Mouse (Mus musculus) liver, embryonic 16.5 days (tissue): Measurements from ENCODE around the gene Rnaset2b. TPM values are rescaled to one million over a fixed set of nuclear protein-coding genes. Genes with fewer than 3 reads are reported as not detected.
A peak's percentile ranks its signal among the peaks of the same experiment; 100 is the strongest.
"Not testable (repeated sequence)": the region's sequence is repeated elsewhere in the genome, so short reads cannot be mapped to it uniquely, and the experiment has no call there.

Experiments
- ATAC-seq: fragments of 200-750 bp; cut with Nextera tagmentation; 2 replicates; pipeline ENCODE4 v1.8.0; 2017; ENCODE audit warnings: low read depth, mild to moderate bottlenecking, moderate number of reproducible peaks, moderate library complexity
- H3K27ac ChIP-seq: fragments of 300-500 bp; sonication (generic); 2 replicates; pipeline ENCODE4 v1.5.1; 2014; ENCODE audit warnings: mild to moderate bottlenecking, low read length
- H3K27me3 ChIP-seq: fragments of 300-500 bp; sonication (generic); 2 replicates; pipeline ENCODE4 v1.6.1; 2014; ENCODE audit warnings: low read depth, low read length, mixed read lengths; ENCODE audit not compliant: control insufficient read depth, insufficient read depth
- H3K36me3 ChIP-seq: fragments of 300-500 bp; sonication (generic); 2 replicates; pipeline ENCODE4 v1.6.1; 2014; ENCODE audit warnings: mild to moderate bottlenecking; ENCODE audit not compliant: control insufficient read depth, insufficient read depth
- H3K4me1 ChIP-seq: fragments of 300-500 bp; sonication (generic); 2 replicates; pipeline ENCODE4 v1.6.1; 2014; ENCODE audit warnings: low read depth, low read length, mixed read lengths; ENCODE audit not compliant: control insufficient read depth
- H3K4me2 ChIP-seq: fragments of 300-500 bp; sonication (generic); 2 replicates; pipeline ENCODE4 v1.6.1; 2014; ENCODE audit warnings: low read depth, low read length, mixed read lengths
- H3K4me3 ChIP-seq: fragments of 300-500 bp; sonication (generic); 2 replicates; pipeline ENCODE4 v1.5.1; 2014; ENCODE audit warnings: low read depth, mild to moderate bottlenecking, low read length
- H3K9ac ChIP-seq: fragments of 300-500 bp; sonication (generic); 2 replicates; pipeline ENCODE4 v1.6.1; 2014; ENCODE audit warnings: low read depth, low read length
- H3K9me3 ChIP-seq: fragments of 300-500 bp; sonication (generic); replicated peaks from 2 replicates; pipeline ENCODE4 v1.6.1; 2016; ENCODE audit warnings: low read length; ENCODE audit not compliant: control insufficient read depth
- WGBS: fragments of 180-500 bp; shearing (Covaris S2); extraction: QIAGEN DNeasy Blood & Tissue Kit; methylation state at CpG from one replicate; pipeline ENCODE4 v1.1.7; 2014; ENCODE audit not compliant: insufficient replicate concordance; 5-methylcytosine and 5-hydroxymethylcytosine counted together
- polyA plus RNA-seq: library from polyadenylated mRNA; unstranded; fragments of >200 nt; fragmentation: Nextera tagmentation; extraction: Ambion mirVana; gene quantifications from 2 replicates; pipeline ENCODE4 v1.2.1, GENCODE M21; 2015

Rnaset2b gene
- polyA plus RNA-seq, 1 experiment from 2014 or later = 121 TPM

DNA sequence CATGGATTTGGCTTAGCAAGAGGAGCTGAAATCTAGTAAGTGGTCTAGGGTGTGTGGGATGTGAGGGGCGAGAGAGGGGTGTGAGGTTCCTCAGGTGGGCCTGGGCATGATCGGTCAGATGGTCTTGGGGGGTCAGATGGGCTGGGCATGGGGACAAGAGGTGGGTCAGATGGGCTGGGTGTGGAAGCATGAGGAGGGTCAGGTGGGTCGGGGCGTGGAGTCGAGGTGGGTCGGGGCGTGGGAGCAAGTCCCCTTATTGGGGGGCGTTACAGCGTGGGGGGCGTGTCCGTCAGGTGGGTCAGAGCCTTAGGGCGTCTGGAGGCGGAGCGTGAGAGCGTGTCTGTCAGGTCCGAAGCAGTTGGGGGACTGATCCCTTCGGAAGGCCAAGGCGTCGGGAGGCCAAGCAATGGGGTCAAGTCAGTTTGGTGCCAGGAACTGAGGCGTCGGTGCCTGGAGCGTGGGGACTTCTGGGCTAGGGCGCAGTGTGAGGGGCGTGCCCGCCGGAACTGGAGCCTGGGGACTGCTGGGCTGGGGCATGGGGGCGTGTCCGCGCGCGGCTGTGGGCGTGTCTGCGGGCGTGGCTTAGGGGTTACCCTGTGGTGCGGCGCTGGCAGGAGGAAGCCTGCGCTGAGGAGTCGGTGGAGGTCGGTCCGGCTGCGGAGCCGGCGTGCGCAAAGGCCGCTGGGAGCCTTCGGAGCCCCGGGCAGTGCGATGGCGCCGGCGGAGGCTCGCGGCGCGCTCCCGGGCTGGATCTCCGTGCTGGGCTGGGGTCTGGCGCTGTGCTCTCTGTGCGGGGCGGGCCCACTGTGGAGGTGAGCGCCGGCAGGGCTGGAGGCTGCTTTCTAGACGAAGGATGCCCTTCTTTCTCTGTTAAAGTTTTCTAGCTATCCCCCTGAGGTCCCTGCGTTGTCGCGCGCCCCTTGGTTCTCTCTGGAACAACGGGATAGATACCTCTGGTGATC, 8.1 kb downstream of the Rnaset2b start, which contains the start of gene Gm49721:
Gene Gm49721, plus strand, starts transcription at position 618 of the 962 bp plus-strand sequence.
- H3K9ac ChIP-seq = peak within 1 kb of the TSS; percentile 62; the same call in 1 of the 2 replicates
- H3K4me1 ChIP-seq, H3K36me3 ChIP-seq, H3K27me3 ChIP-seq, H3K27ac ChIP-seq, H3K9me3 ChIP-seq: not testable (repeated sequence)
- H3K4me3 ChIP-seq = peak within 1 kb of the TSS; percentile 65
- WGBS = under 1% methylated on average over 32 of the region's 68 CpGs
- ATAC-seq = peak; percentile 99
- H3K4me2 ChIP-seq = peak within 1 kb of the TSS; percentile 70

DNA sequence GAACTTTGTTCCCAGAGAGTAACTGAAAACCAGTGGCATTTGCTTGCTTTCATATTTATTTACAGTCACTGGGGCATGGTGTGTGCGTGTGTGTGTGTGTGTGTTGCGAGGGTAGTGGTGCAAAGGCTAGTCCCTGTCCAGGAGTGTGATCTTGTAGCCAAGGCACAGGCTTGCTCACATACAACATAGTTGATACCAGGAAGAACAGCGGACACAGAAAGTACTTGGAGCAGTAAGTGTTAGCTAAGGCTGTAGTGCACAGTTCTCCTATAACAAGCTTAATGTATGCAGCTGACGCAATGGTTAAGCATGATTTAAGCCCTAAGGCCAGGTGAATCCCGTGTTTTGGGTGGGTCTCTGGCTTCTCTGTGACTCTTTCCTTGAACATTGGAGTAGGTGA, 8.9 kb downstream of the Rnaset2b start:
- not testable (repeated sequence) for H3K27ac ChIP-seq, H3K9me3 ChIP-seq, H3K36me3 ChIP-seq, H3K27me3 ChIP-seq, H3K9ac ChIP-seq, H3K4me1 ChIP-seq
- Histone ChIP-seq H3K4me2 (peak overlapping the region; percentile 70), H3K4me3 (peak overlapping the region; percentile 65)
- peak; percentile 4; the same call in 1 of the 2 replicates for ATAC-seq
- 4% methylated on average over 4 of the region's 5 CpGs for WGBS

DNA sequence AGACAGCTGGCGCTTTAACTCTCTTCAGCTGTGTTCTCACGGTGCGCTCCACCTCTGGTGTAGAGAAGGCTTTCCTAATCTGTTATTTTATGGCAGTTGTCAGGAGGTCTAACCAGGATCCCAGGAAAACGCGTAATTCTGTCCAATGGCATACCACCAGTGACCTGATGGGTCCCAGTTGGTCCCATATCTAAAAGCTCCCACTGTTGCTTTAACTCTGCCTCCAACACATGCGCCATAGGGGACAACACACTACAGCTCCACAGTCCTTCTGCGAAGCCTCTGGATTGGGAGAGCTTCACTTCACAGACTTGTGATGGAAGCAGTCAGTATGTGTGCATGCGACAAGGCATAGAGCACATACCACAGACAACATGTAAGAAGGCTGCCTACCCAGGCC, 9.7 kb downstream of the Rnaset2b start:
- WGBS = 90% methylated on average over 5 of the region's 8 CpGs

DNA sequence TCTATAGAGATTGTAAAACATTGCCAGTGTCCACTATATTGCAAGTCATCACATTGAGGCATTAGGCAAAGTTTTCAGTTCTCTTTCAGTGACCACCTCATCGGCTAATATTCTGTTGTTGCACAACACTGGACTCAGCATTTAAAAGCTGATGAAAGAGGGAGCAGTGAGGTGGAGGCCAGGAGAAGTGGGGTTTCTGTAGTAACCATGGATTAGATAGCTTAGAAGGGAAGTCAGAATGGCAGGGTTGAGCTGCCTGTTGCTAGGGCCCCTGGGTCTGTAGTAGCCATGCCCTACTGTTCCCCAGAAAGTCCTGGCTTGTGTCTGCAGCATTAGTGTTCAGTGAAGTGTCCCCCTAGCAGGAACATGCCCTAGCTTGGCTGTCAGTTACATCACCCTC, 15.7 kb downstream of the Rnaset2b start:
- not testable (repeated sequence) for H3K4me1 ChIP-seq, H3K4me3 ChIP-seq, H3K9ac ChIP-seq, ATAC-seq, H3K9me3 ChIP-seq, H3K36me3 ChIP-seq, H3K27ac ChIP-seq, H3K4me2 ChIP-seq, H3K27me3 ChIP-seq
- WGBS = 69% methylated on average over 1 of the region's 1 CpGs

More for the DNA sequence above, 9.7 kb downstream of the Rnaset2b start:
- H3K9ac ChIP-seq, H3K27me3 ChIP-seq, H3K9me3 ChIP-seq, H3K4me2 ChIP-seq, ATAC-seq, H3K36me3 ChIP-seq, H3K4me3 ChIP-seq, H3K27ac ChIP-seq, H3K4me1 ChIP-seq: not testable (repeated sequence)

DNA sequence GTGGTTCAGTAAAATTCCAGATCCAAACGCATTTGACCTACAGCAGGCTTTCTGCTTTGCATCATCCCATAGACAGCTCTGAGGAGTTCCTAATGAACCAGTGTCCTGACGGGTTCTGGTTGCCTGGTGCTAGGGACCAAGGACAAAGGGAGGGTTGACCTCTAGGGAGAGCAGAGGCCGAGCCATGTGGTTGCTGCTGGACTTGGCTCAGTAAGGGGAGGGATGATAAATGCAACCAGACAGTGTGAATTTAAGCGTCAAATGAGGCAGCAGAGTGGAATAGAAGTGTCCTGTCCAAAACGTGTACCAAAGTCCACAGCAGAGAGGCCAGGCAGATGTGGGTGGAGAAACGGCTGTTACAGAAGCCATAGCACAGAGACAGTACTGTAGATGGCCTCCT, 25.1 kb downstream of the Rnaset2b start:
- H3K4me1 ChIP-seq, H3K27me3 ChIP-seq, H3K36me3 ChIP-seq, H3K4me3 ChIP-seq, H3K9me3 ChIP-seq, H3K27ac ChIP-seq, H3K4me2 ChIP-seq, H3K9ac ChIP-seq: not testable (repeated sequence)
- peak; percentile 13; the same call in 1 of the 2 replicates for ATAC-seq
- no CpG with 5 or more reads among the region's 6 CpGs for WGBS

DNA sequence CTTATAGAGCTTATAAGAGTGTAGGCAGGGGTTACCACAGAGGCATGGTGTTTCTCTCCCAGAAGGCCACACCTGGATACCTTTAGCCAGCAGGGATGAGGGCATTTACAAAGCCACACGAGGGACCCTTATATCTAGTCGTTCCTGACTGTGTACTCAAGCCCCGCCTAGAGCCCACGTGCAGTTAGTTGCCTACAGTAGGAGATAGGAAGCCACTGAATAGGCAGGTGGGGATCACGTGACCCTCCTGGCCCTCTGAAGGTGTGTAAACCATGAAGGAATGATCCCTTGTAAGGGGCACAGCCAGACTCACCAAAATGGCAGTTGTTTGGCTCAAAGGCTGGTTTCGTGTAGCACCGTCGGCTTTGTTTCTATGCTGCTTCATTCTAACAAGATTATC, 26.4 kb downstream of the Rnaset2b start:
- WGBS = 73% methylated on average over 8 of the region's 8 CpGs
- H3K9me3 ChIP-seq, H3K4me2 ChIP-seq, H3K9ac ChIP-seq, H3K4me3 ChIP-seq, H3K27me3 ChIP-seq, H3K4me1 ChIP-seq, ATAC-seq, H3K27ac ChIP-seq, H3K36me3 ChIP-seq: not testable (repeated sequence)

DNA sequence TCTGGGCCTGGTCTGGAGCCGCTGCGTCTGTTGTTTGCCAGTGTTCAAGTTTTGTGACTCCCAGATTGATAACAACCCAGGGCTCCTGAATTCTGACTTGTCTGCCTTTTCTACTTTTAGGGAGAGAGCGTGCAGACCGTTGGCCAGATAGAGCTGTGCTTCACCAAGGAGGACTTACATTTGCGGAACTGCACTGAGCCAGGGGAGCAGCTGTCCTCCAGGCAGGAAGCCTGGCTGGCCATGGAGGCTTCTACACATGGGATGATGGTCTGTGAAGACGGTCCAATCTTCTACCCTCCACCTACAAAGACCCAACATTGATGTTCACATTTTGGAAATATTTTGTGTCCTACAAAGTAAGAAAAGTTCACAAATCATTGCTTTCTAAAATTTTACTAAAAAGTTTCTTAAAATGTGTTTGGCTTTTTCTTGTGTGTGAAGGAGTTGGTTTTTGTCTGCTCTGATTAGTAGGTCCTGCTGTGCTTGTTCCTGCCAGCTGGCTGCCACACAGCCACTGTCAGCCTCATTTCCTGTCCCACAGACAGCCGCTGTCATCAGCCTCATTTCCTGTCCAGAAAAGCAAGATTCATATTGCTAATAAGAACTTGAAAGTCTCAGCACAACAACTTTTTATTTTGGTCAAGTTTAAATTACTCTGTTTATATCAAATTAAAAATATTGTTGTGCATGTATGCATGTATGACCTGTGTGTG, 27.5 kb downstream of the Rnaset2b start:
- not testable (repeated sequence) for H3K4me1 ChIP-seq, ATAC-seq, H3K4me3 ChIP-seq, H3K27me3 ChIP-seq, H3K9ac ChIP-seq, H3K36me3 ChIP-seq, H3K27ac ChIP-seq, H3K4me2 ChIP-seq, H3K9me3 ChIP-seq
- WGBS = no CpG with 5 or more reads among the region's 7 CpGs

DNA sequence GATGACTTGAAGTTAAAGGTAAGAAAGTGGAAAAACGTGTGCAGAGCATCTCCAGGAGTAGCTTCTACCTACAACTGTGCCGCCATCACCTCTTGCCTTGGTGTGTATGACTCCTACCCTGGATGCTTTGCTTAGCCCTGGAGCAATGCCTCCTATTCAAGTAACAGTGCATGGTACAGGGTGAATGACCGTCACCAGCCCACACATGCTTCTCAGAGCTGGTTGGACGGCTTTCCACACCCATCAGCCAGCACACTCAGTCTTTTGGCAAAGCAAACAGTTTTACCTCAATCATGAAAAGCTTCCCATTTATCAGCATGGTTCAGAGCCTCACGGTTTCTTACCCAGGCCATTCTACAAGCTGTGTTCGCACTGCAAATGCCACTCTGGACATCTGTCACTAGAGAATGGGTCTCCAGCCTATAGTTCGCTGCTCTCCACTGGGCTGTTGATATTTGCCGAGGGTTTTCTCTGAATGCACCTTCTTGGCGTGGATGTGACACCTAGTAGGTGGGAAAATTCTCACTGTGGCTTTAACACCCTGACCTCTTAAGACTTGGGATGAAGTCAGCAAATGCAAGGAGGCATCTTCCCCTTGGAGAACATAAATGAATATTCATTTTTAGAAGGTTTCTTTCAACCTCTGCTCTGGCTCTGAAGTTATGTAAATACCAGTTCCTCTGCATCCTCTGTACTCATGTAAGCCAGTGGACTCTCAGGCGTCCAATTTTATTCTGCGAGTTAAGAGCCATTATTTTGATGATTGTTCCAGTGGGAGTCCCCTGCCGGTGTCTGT, 31.6 kb downstream of the Rnaset2b start:
- WGBS = 69% methylated on average over 9 of the region's 12 CpGs
- not testable (repeated sequence) for H3K27me3 ChIP-seq, H3K4me3 ChIP-seq, H3K9me3 ChIP-seq, H3K4me1 ChIP-seq, H3K27ac ChIP-seq, H3K9ac ChIP-seq, H3K4me2 ChIP-seq, ATAC-seq, H3K36me3 ChIP-seq
